Mouse (Mus musculus) hindbrain, postnatal 0 days (tissue): ENCODE results near the gene Ror1. TPM values are rescaled to one million over a fixed set of nuclear protein-coding genes. Genes with fewer than 3 reads are reported as not detected.

Experiments used
- ATAC-seq: fragments of 200-750 bp; cut with Nextera tagmentation; 2 replicates; pipeline ENCODE4 v1.8.0; 2017; ENCODE audit warnings: mild to moderate bottlenecking, moderate TSS enrichment, moderate library complexity
- DNase-seq: peaks from one replicate; pipeline ENCODE4 v3.0.0-alpha.2; 2015; ENCODE audit warnings: low spot score
- H3K27ac ChIP-seq: fragments of 300-500 bp; sonication (generic); 2 replicates; pipeline ENCODE4 v1.5.1; 2014; ENCODE audit warnings: mild to moderate bottlenecking
- H3K27me3 ChIP-seq: fragments of 300-500 bp; sonication (generic); 2 replicates; pipeline ENCODE4 v1.6.1; 2014; ENCODE audit warnings: low read length, mixed read lengths; ENCODE audit not compliant: insufficient read depth
- H3K36me3 ChIP-seq: fragments of 300-500 bp; sonication (generic); 2 replicates; pipeline ENCODE4 v1.6.1; 2014; ENCODE audit warnings: low read length, mixed read lengths; ENCODE audit not compliant: insufficient read depth
- H3K4me1 ChIP-seq: fragments of 300-500 bp; sonication (generic); 2 replicates; pipeline ENCODE4 v1.6.1; 2014; ENCODE audit warnings: antibody characterized with exemption, low read length, mixed read lengths; ENCODE audit not compliant: insufficient read depth
- H3K4me2 ChIP-seq: fragments of 300-500 bp; sonication (generic); 2 replicates; pipeline ENCODE4 v1.6.1; 2014; ENCODE audit warnings: low read depth, mild to moderate bottlenecking, low read length, moderate library complexity, mixed read lengths
- H3K4me3 ChIP-seq: fragments of 300-500 bp; sonication (generic); 2 replicates; pipeline ENCODE4 v1.5.1; 2014; ENCODE audit warnings: low read length
- H3K9ac ChIP-seq: fragments of 300-500 bp; sonication (generic); replicated peaks from 2 replicates; pipeline ENCODE4 v1.6.1; 2014; ENCODE audit warnings: mild to moderate bottlenecking, low read length, moderate library complexity, mixed read lengths
- H3K9me3 ChIP-seq: fragments of 300-500 bp; sonication (generic); 2 replicates; pipeline ENCODE4 v1.6.1; 2016; ENCODE audit warnings: low read length, mixed read lengths
- CTCF ChIP-seq: IDR thresholded peaks from 2 replicates; pipeline ENCODE4 v1.5.1; 2016; ENCODE audit warnings: antibody characterized with exemption, control low read depth, low read depth
- WGBS: fragments of 180-500 bp; shearing (Covaris S2); extraction: QIAGEN DNeasy Blood & Tissue Kit; methylation state at CpG from one replicate; pipeline ENCODE4 v1.1.7; 2014; 5-methylcytosine and 5-hydroxymethylcytosine counted together
- polyA plus RNA-seq: library from polyadenylated mRNA; unstranded; fragments of >200 nt; fragmentation: Nextera tagmentation; extraction: Ambion mirVana; gene quantifications from 2 replicates; pipeline ENCODE4 v1.2.1, GENCODE M21; 2015
- total RNA-seq: library from RNA; depleted of rRNA; stranded (reverse); fragments of >200 nt; gene quantifications from 2 replicates; pipeline ENCODE4 v1.2.3, GENCODE M21; 2014

The Ror1 gene
- total and polyA plus RNA-seq, 2 experiments from 2014 or later: 2.0 to 5.8 TPM

DNA sequence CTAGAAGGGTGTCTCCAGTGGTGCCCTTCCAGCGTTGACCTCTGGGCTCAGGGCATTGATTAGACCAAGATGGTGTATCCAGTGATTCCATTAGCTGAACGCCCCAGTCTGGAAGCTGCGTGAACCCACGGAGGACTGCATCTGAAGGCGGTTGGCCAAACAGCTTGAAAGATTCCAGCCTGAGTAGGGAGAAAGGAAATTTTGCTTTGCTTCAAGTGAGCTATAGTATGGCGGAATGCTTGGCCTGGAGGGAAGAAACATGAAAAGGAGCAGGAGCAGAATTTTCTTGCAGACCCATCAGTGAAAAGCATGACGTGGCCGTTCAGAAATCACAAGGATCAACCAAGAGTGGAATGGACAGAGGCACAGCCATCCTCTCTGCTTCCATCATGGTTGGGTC lies 91.2 kb downstream of the Ror1 start:
- Histone ChIP-seq H3K4me2 (no peak overlapping the region), H3K4me3 (no peak overlapping the region), H3K9ac (no peak overlapping the region), H3K4me1 (no peaks in the 10 kb centered on the region), H3K9me3 (no peaks in the 10 kb centered on the region), H3K36me3 (no peaks in the 10 kb centered on the region), H3K27ac (no peak overlapping the region), H3K27me3 (no peaks in the 10 kb centered on the region)
- WGBS: 94% methylated on average over 8 of the region's 8 CpGs
- DNase-seq: no peak
- no peak for ATAC-seq
- TF ChIP-seq CTCF: no peak

DNA sequence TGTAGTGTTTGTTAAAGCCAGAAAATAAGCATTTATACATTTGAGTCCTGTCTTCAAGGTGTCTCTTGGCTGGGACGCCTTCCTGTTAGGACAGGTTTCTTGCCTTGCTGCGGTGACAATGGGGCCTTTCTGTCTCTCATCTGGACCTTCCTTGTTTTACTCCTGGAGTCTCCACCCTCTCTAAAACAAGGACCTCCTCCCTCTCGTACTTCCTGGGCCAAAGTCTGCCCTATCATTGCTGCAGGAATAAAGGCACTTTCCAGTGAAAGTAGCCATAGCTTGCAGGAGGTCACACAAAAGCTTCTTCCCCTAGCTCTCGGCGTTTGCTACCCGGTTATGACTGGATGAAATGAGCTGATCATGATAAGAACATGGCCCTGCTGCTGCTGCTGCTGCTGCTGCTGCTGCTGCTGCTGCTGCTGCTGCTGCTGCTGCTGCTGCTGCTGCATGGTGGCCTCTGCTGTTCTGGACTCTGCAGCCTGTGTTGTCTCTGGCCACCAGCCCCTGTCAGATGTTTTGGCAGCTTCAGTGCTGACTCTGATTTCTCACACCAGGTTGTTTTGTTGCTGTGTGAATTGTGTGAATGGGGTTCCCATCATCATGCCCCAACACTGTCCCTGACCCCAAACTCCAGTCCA lies 92.1 kb downstream of the Ror1 start:
- Histone ChIP-seq H3K9me3 (no peaks in the 10 kb centered on the region), H3K36me3 (no peaks in the 10 kb centered on the region), H3K4me3 (no peak overlapping the region), H3K4me1 (no peaks in the 10 kb centered on the region), H3K27ac (no peak overlapping the region), H3K9ac (no peak overlapping the region), H3K27me3 (no peaks in the 10 kb centered on the region), H3K4me2 (no peak overlapping the region)
- no peak for ATAC-seq
- TF ChIP-seq CTCF: no peak
- 58% methylated on average over 6 of the region's 6 CpGs for WGBS
- no peak for DNase-seq

GRCm38 (mm10) chr4:100188201-100188699 lies 92.7 kb downstream of the Ror1 start:
- ATAC-seq (0 out of 2 replicates have a peak, but pooled peaks have one; percentile 63), DNase-seq (peak; percentile 38)
- Histone ChIP-seq H3K27me3 (no peaks in the 10 kb centered on the region), H3K4me3 (no peak overlapping the region), H3K9ac (no peak overlapping the region), H3K4me1 (no peaks in the 10 kb centered on the region), H3K9me3 (no peaks in the 10 kb centered on the region), H3K27ac (no peak overlapping the region), H3K36me3 (no peaks in the 10 kb centered on the region), H3K4me2 (no peak overlapping the region)
- 28% methylated on average over 4 of the region's 4 CpGs for WGBS
- TF ChIP-seq CTCF: no peak

DNA sequence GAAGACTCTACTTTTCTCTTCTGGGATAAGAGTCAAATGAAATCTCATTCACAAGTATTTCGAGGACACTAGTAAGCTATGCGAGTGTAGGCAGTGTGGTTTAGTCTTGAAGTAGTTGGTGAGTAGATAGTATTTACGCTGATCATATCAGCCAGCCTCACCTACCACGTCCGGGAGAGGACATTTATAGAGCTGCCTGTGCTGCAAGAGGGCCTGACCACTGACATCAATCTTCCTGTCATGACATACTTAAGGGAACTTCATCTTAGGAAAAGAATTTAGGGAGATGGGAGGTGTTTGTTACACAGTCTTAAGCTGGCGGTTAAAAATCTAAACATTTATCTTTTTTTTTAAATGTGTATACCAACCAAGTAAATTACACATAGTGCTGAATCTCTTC lies 95.9 kb downstream of the Ror1 start:
- Histone ChIP-seq H3K4me2 (no peak overlapping the region), H3K27me3 (no peaks in the 10 kb centered on the region), H3K9me3 (no peaks in the 10 kb centered on the region), H3K4me3 (no peak overlapping the region), H3K27ac (no peak overlapping the region), H3K4me1 (no peaks in the 10 kb centered on the region), H3K9ac (no peak overlapping the region), H3K36me3 (no peaks in the 10 kb centered on the region)
- 87% methylated on average over 6 of the region's 6 CpGs for whole genome bisulfite sequencing
- DNase-seq (no peak), ATAC-seq (no peak)
- TF ChIP-seq CTCF: no peak

GRCm38 (mm10) chr4:100194136-100194535 lies 98.5 kb downstream of the Ror1 start:
- Histone ChIP-seq H3K27ac (no peak overlapping the region), H3K27me3 (no peaks in the 10 kb centered on the region), H3K9ac (no peak overlapping the region), H3K9me3 (no peaks in the 10 kb centered on the region), H3K36me3 (no peaks in the 10 kb centered on the region), H3K4me2 (no peak overlapping the region), H3K4me1 (no peaks in the 10 kb centered on the region), H3K4me3 (no peak overlapping the region)
- no peak for TF ChIP-seq CTCF
- DNase-seq: no peak
- 57% methylated on average over 3 of the region's 3 CpGs for WGBS
- no peak for ATAC-seq

DNA sequence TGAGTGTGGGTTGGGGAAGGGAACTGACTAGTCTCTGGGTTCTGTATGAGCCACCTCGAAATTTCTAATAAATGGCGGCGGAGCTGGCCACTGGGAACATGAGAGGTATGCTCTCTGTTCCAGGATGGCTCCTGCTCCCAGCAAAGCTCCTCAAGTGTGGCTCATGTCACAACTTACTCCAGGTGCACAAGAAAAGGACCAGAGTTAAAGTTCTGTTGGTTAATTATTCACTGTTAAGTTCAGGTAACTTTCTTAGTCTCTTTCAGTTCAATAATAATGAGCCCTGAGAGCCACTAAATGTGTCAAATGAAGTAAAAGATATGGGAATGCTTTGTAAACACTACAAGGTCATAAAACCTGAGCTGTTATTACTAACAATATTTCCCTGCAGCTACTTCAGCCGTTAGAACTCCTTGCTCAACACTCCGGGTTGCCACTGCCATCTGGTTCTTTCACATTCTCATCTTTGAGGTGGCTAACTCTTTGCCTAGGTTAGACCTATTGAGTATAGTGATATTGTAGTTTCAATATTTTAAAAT lies 100.7 kb downstream of the Ror1 start:
- Histone ChIP-seq H3K27me3 (no peaks in the 10 kb centered on the region), H3K4me3 (no peak overlapping the region), H3K9me3 (no peaks in the 10 kb centered on the region), H3K27ac (no peak overlapping the region), H3K4me1 (no peaks in the 10 kb centered on the region), H3K36me3 (no peaks in the 10 kb centered on the region), H3K4me2 (no peak overlapping the region), H3K9ac (no peak overlapping the region)
- no peak for DNase-seq
- ATAC-seq: no peak
- 85% methylated on average over 5 of the region's 5 CpGs for WGBS
- no peak for TF ChIP-seq CTCF

DNA sequence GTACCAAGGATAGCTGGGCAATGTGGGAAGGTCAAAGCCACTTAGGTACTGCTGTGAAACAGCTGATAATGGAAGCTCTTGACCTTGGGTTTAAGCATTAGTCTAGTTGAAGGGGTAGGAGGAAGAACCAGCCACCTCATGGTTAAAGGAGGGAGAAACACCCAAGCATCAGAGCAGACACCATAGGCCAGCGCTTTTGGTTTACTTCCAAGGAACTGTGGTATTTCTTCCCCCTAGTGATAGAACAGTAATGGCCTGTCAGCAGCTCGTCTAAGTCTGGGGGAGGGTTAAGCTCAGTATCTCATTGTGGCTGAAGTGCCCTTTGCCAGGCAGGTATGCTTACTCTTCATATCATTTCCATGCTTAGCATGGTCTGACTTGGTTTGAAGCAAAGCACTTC lies 102.7 kb downstream of the Ror1 start:
- whole genome bisulfite sequencing: 64% methylated on average over 2 of the region's 2 CpGs
- TF ChIP-seq CTCF: no peak
- H3K27me3 ChIP-seq: no peaks in the 10 kb centered on the region
- no peaks in the 10 kb centered on the region for H3K36me3 ChIP-seq
- H3K4me3 ChIP-seq: no peak overlapping the region
- H3K27ac ChIP-seq: no peak overlapping the region
- ATAC-seq: no peak
- H3K9me3 ChIP-seq: no peaks in the 10 kb centered on the region
- no peak overlapping the region for H3K4me2 ChIP-seq
- H3K9ac ChIP-seq: no peak overlapping the region
- no peak for DNase-seq
- no peaks in the 10 kb centered on the region for H3K4me1 ChIP-seq
